Mouse (Mus musculus): ENCODE data around the gene Pzp. TPM values are rescaled to one million over a fixed set of nuclear protein-coding genes. Genes with fewer than 3 reads are reported as not detected.
A peak's percentile ranks its signal among the peaks of the same experiment; 100 is the strongest.

The Pzp gene
- polyA plus RNA-seq, 1 experiment from 2014 or later = 1,400 TPM

DNA sequence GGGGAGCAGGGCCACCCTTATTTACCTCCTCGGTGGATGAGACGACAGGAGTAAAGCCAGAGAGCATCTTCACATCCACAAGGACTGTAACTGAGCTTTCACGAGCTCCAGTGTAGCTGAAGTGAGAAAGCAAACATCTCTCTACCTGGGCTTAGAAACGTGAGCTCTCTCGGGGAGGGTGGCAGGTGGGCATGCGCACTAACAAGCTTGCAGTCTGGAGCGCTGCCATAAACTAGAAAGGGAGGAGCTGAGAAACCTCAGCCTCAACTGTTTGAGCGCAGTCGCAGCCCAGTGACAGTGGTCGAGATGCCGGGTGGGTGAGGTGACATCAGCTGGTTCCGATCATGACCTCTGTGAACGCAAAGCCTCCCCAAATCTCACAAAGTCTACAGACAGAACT is 16.7 kb upstream of the Pzp start:
- ATAC-seq (peak; percentile 51; the same call in 1 of the 2 replicates), DNase-seq (peak; percentile 43)
- no peaks in the 10 kb centered on the region for H3K27me3 ChIP-seq (ENCODE audit: insufficient read depth, low read length)
- TF ChIP-seq CTCF (IDR thresholded peaks at IDR 0.05; ENCODE audit: low read depth) (no peak), EP300 (IDR thresholded peaks at IDR 0.05; ENCODE audit: low read depth) (no peak)
- H3K9ac ChIP-seq (replicated peaks) = no peak overlapping the region
- peak overlapping the region; percentile 48 for H3K4me2 ChIP-seq (ENCODE audit: low read depth, low read length)
- no peaks in the 10 kb centered on the region for H3K36me3 ChIP-seq (replicated peaks; ENCODE audit: insufficient read depth, low read length)
- H3K4me1 ChIP-seq (ENCODE audit: insufficient read depth) = no peaks in the 10 kb centered on the region
- no peak overlapping the region for H3K27ac ChIP-seq (ENCODE audit: low read depth)
- 66% methylated on average over 13 of the region's 13 CpGs for WGBS (ENCODE audit: insufficient replicate concordance)
- H3K4me3 ChIP-seq (ENCODE audit: low read depth, low read length) = 0 out of 2 replicates have a peak overlapping the region, but pooled peaks have one; percentile 13
- H3K9me3 ChIP-seq (ENCODE audit: low read length) = no peaks in the 10 kb centered on the region

DNA sequence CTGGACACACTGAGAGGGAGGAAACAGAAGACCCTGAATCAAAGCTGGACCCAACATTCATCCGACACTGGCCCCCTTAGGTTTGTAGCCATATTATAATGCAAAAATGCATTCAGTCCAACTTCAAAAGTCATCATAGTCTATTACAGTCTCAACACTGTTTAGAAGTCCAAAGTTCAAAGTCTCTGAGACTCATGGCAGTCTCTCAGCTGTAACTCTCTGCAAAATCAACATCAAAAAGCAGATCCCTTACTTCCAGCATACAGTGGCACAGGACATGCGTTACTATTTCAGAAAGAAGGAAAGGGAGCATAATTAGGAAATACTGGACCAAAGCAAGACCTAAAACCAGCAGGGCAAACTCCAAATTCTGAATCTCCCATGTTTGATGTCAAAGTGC is 8.7 kb upstream of the Pzp start:
- Histone ChIP-seq H3K27ac (ENCODE audit: low read depth) (0 out of 2 replicates have a peak overlapping the region, but pooled peaks have one; percentile 48), H3K36me3 (replicated peaks; ENCODE audit: insufficient read depth, low read length) (no peaks in the 10 kb centered on the region), H3K9ac (replicated peaks) (no peak overlapping the region), H3K4me3 (ENCODE audit: low read depth, low read length) (no peak overlapping the region), H3K9me3 (ENCODE audit: low read length) (no peaks in the 10 kb centered on the region), H3K27me3 (ENCODE audit: insufficient read depth, low read length) (no peaks in the 10 kb centered on the region), H3K4me1 (ENCODE audit: insufficient read depth) (no peaks in the 10 kb centered on the region), H3K4me2 (ENCODE audit: low read depth, low read length) (no peak overlapping the region)
- 69% methylated on average over 2 of the region's 2 CpGs for WGBS (ENCODE audit: insufficient replicate concordance)
- ATAC-seq (no peak), DNase-seq (no peak)
- TF ChIP-seq CTCF (IDR thresholded peaks at IDR 0.05; ENCODE audit: low read depth) (no peak), EP300 (IDR thresholded peaks at IDR 0.05; ENCODE audit: low read depth) (no peak)

DNA sequence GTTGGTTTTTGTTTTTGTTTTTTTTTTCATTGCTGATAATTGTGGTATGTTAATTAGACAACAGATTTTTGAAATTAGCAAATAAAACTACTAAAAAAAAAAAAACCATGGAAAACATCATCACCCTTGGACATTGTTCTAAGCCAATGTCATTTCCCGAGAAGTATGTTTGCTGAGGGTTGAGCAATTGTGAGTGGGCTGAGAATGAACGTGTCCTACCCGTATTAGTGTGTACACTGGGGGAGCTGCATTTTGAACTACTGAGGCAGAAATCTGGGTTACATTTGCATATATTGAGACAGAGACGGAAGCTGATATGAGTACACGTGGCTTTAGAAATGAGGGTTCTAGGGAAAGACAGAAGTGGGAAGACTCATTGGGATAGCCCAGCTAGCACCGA is 6.8 kb upstream of the Pzp start:
- TF ChIP-seq CTCF (IDR thresholded peaks at IDR 0.05; ENCODE audit: low read depth) (no peak), EP300 (IDR thresholded peaks at IDR 0.05; ENCODE audit: low read depth) (no peak)
- no peak for DNase-seq
- peak; percentile 72 for ATAC-seq
- no peak overlapping the region for H3K9ac ChIP-seq (replicated peaks)
- H3K9me3 ChIP-seq (ENCODE audit: low read length) = no peaks in the 10 kb centered on the region
- 63% methylated on average over 6 of the region's 6 CpGs for WGBS (ENCODE audit: insufficient replicate concordance)
- H3K27ac ChIP-seq (ENCODE audit: low read depth) = peak overlapping the region; percentile 82
- H3K36me3 ChIP-seq (replicated peaks; ENCODE audit: insufficient read depth, low read length) = no peaks in the 10 kb centered on the region
- H3K27me3 ChIP-seq (ENCODE audit: insufficient read depth, low read length) = no peaks in the 10 kb centered on the region
- no peak overlapping the region for H3K4me3 ChIP-seq (ENCODE audit: low read depth, low read length)
- no peaks in the 10 kb centered on the region for H3K4me1 ChIP-seq (ENCODE audit: insufficient read depth)
- 0 out of 2 replicates have a peak overlapping the region, but pooled peaks have one; percentile 48 for H3K4me2 ChIP-seq (ENCODE audit: low read depth, low read length)

DNA sequence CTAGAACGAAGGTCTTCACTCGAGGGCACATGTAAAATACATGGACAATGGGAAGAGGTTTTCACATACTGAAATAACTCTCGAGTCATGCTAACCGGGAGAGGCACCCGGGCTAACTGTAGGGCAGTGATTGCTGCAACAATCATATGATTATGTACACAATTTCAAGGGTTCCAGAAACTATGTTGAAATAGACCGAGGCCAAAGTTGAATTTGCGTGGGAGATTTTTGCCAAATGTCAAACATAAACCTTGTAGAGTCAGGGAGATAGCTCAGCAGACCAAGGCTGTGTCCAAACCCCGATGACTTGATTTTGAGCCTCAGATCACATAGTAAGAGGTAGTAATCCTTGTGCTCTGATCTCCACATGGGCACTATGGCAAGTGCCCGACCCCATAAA is 6.2 kb upstream of the Pzp start:
- WGBS (ENCODE audit: insufficient replicate concordance) = 53% methylated on average over 9 of the region's 9 CpGs
- peak; percentile 24 for DNase-seq

DNA sequence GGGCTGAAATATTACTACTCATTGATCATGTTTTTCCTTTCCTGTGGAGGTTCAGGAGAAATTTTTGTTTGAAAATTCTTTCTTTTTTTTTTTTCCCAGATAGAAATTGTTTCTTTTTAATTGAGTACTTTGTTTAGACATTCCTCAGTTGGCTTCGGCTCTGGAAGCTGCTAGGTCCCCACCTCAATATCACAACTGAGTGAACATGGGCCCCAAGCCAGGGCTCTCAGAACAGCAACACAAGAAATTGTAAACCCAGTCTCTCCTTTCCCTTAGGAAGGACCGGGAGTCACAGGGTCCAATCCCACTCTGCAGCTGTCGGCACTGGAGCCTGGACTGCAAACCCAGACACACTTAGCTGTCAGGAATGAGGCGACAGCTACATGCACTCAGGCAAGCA is 2.0 kb upstream of the Pzp start:
- TF ChIP-seq EP300 (IDR thresholded peaks at IDR 0.05; ENCODE audit: low read depth) (no peak), CTCF (IDR thresholded peaks at IDR 0.05; ENCODE audit: low read depth) (no peak)
- Histone ChIP-seq H3K27ac (ENCODE audit: low read depth) (0 out of 2 replicates have a peak overlapping the region, but pooled peaks have one; percentile 11), H3K4me3 (ENCODE audit: low read depth, low read length) (no peak overlapping the region), H3K4me1 (ENCODE audit: insufficient read depth) (no peaks in the 10 kb centered on the region), H3K36me3 (replicated peaks; ENCODE audit: insufficient read depth, low read length) (no peaks in the 10 kb centered on the region), H3K4me2 (ENCODE audit: low read depth, low read length) (no peak overlapping the region), H3K9ac (replicated peaks) (no peak overlapping the region), H3K9me3 (ENCODE audit: low read length) (peaks cover 7% of the 10 kb centered on the region), H3K27me3 (ENCODE audit: insufficient read depth, low read length) (no peaks in the 10 kb centered on the region)
- 65% methylated on average over 4 of the region's 4 CpGs for WGBS (ENCODE audit: insufficient replicate concordance)
- ATAC-seq (no peak), DNase-seq (no peak)

More for the DNA sequence above, 6.2 kb upstream of the Pzp start:
- H3K4me3 ChIP-seq (ENCODE audit: low read depth, low read length) = no peak overlapping the region
- peak overlapping the region; percentile 82 for H3K27ac ChIP-seq (ENCODE audit: low read depth)
- no peak overlapping the region for H3K9ac ChIP-seq (replicated peaks)
- peak; percentile 78 for ATAC-seq
- no peak for TF ChIP-seq CTCF (IDR thresholded peaks at IDR 0.05; ENCODE audit: low read depth)
- peak; percentile 56; the same call in 1 of the 2 replicates for TF ChIP-seq EP300 (IDR thresholded peaks at IDR 0.05; ENCODE audit: low read depth)
- H3K27me3 ChIP-seq (ENCODE audit: insufficient read depth, low read length) = no peaks in the 10 kb centered on the region
- no peaks in the 10 kb centered on the region for H3K36me3 ChIP-seq (replicated peaks; ENCODE audit: insufficient read depth, low read length)
- 0 out of 2 replicates have a peak overlapping the region, but pooled peaks have one; percentile 48 for H3K4me2 ChIP-seq (ENCODE audit: low read depth, low read length)
- H3K4me1 ChIP-seq (ENCODE audit: insufficient read depth) = no peaks in the 10 kb centered on the region
- no peaks in the 10 kb centered on the region for H3K9me3 ChIP-seq (ENCODE audit: low read length)

DNA sequence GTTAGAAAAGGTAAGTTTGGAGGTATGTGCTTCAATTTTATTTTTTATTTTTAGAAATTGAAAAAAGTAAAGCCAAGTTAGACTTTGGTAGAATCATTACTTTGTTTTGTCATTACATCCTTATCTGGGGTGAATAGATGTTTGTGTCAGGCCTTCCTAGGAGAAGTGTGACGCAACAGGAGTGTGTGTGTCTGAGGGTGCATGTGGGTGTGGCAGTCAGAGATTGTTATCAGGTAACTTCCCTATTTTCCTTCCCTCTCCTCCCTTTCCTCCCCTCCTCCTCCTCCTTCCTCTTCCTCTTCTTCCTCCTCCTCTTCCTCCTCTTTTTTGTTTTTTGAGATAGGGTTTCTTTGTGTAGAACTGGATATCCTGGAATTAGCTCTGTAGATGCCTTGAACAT is 590 bp upstream of the Pzp start:
- Histone ChIP-seq H3K4me2 (ENCODE audit: low read depth, low read length) (peak overlapping the region; percentile 16; the same call in 1 of the 2 replicates), H3K9ac (replicated peaks) (no peak overlapping the region), H3K4me1 (ENCODE audit: insufficient read depth) (no peaks in the 10 kb centered on the region), H3K9me3 (ENCODE audit: low read length) (peaks cover 7% of the 10 kb centered on the region), H3K36me3 (replicated peaks; ENCODE audit: insufficient read depth, low read length) (peaks cover 2% of the 10 kb centered on the region; the same call in 1 of the 2 replicates), H3K4me3 (ENCODE audit: low read depth, low read length) (no peak overlapping the region), H3K27ac (ENCODE audit: low read depth) (peak overlapping the region; percentile 90), H3K27me3 (ENCODE audit: insufficient read depth, low read length) (no peaks in the 10 kb centered on the region)
- DNase-seq = no peak
- WGBS (ENCODE audit: insufficient replicate concordance) = 13% methylated on average over 1 of the region's 1 CpGs
- ATAC-seq = peak; percentile 64
- TF ChIP-seq EP300 (IDR thresholded peaks at IDR 0.05; ENCODE audit: low read depth) (no peak), CTCF (IDR thresholded peaks at IDR 0.05; ENCODE audit: low read depth) (no peak)

Data from liver, postnatal 0 days (tissue).